Mouse (Mus musculus) CH12.LX (cell line): ENCODE results near the gene Fndc5.
A peak's percentile ranks its signal among the peaks of the same experiment; 100 is the strongest.

Experiments
- BHLHE40 ChIP-seq: IDR thresholded peaks from 2 replicates; pipeline ENCODE4 v1.6.1; 2011; ENCODE audit warnings: mild to moderate bottlenecking, low read depth, low read length, improper control_type of control experiment
- CHD2 ChIP-seq: IDR thresholded peaks from 2 replicates; pipeline ENCODE4 v1.6.1; 2011; ENCODE audit warnings: low read length, improper control_type of control experiment
- CTCF ChIP-seq, 2 experiments: IDR thresholded peaks in 1 of 2; conservative IDR thresholded peaks in 1 of 2; 2 replicates each; pipeline ENCODE4 v1.5.1; 2011 to 2012; ENCODE audit warnings: low read depth in 2 of 2, low read length in 2 of 2, improper control_type of control experiment in 1 of 2, inconsistent platforms in 1 of 2, mild to moderate bottlenecking in 1 of 2, moderate library complexity in 1 of 2
- EP300 ChIP-seq: IDR thresholded peaks from 2 replicates; pipeline ENCODE4 v1.6.1; 2011; ENCODE audit warnings: low read length, improper control_type of control experiment
- ETS1 ChIP-seq: conservative IDR thresholded peaks from 2 replicates; pipeline ENCODE4 v1.6.1; 2012; ENCODE audit warnings: low read depth, mild to moderate bottlenecking, inconsistent platforms, low read length, improper control_type of control experiment, moderate library complexity
- HCFC1 ChIP-seq: IDR thresholded peaks from 2 replicates; pipeline ENCODE4 v1.6.1; 2012; ENCODE audit warnings: low read depth, mild to moderate bottlenecking, inconsistent platforms, low read length, improper control_type of control experiment
- KAT2A ChIP-seq: IDR thresholded peaks from 2 replicates; pipeline ENCODE4 v1.6.1; 2012; ENCODE audit warnings: low read length, improper control_type of control experiment, inconsistent platforms; ENCODE audit not compliant: insufficient replicate concordance
- MAX ChIP-seq: IDR thresholded peaks from 2 replicates; pipeline ENCODE4 v1.6.1; 2011; ENCODE audit warnings: low read length, improper control_type of control experiment
- MAZ ChIP-seq: IDR thresholded peaks from 2 replicates; pipeline ENCODE4 v1.6.1; 2012; ENCODE audit warnings: low read depth, mild to moderate bottlenecking, inconsistent platforms, low read length, improper control_type of control experiment, moderate library complexity
- MYC ChIP-seq: IDR thresholded peaks from 2 replicates; pipeline ENCODE4 v1.6.1; 2011; ENCODE audit warnings: low read depth, mild to moderate bottlenecking, improper control_type of control experiment, low read length
- NRF1 ChIP-seq: IDR thresholded peaks from 2 replicates; pipeline ENCODE4 v1.6.1; 2014; ENCODE audit warnings: low read depth, mild to moderate bottlenecking, inconsistent platforms, low read length, improper control_type of control experiment, moderate library complexity
- POLR2A ChIP-seq: IDR thresholded peaks from 2 replicates; pipeline ENCODE4 v1.6.1; 2011; ENCODE audit warnings: low read depth, mild to moderate bottlenecking, improper control_type of control experiment, low read length
- RCOR1 ChIP-seq: conservative IDR thresholded peaks from 2 replicates; pipeline ENCODE4 v1.6.1; 2012; ENCODE audit warnings: low read depth, mild to moderate bottlenecking, inconsistent platforms, low read length, improper control_type of control experiment
- ZNF384 ChIP-seq: IDR thresholded peaks from 2 replicates; pipeline ENCODE4 v1.6.1; 2012; ENCODE audit warnings: low read depth, low read length, improper control_type of control experiment, inconsistent platforms

DNA sequence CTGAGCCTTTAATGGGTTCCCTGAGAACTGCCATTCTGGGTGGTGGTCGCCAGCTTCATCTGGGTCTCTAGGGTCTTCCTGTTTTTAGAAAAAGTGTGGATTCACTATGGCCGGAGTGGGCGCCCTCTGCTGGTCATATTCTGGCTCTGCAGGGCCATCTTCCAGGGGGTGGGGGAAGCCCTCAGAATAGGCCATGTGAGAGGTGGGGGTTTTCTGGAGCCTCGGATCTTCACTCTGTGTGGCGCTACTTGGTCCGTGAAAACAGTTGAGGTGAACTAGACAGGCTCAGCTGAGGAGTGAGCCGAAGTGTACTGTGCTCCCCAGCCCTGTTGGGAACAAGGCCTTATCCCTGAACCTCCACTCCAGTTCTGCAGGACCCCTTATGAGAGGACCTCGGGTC lies 6.7 kb upstream of the Fndc5 start:
- TF ChIP-seq MAX: no peak
- TF ChIP-seq CTCF (conservative IDR thresholded peaks at IDR 0.05 in 1 of 2, IDR thresholded peaks at IDR 0.05 in 1 of 2; ENCODE audit: low read depth in 2 of 2, low read length in 2 of 2): peak; percentile 34 to 69
- 0 out of 2 replicates have a peak, but pooled peaks have one; percentile 32 for TF ChIP-seq ZNF384
- TF ChIP-seq RCOR1: no peak
- no peak for TF ChIP-seq NRF1
- TF ChIP-seq CHD2: no peak
- no peak for TF ChIP-seq POLR2A
- no peak for TF ChIP-seq MYC
- no peak for TF ChIP-seq EP300
- TF ChIP-seq HCFC1: no peak
- no peak for TF ChIP-seq ETS1
- no peak for TF ChIP-seq KAT2A
- no peak for TF ChIP-seq BHLHE40
- TF ChIP-seq MAZ: peak; percentile 49; the same call in 1 of the 2 replicates
